Comparison of ENCODE assay signal across 17 mouse cellular contexts in genomic region chr5:102899680-102900215, GRCm38 (mm10).
A peak's percentile ranks its signal among the peaks of the same experiment; 100 is the strongest.
DNase-seq lines count a peak whose midpoint lies in the region; ATAC-seq and TF ChIP-seq lines count a peak whose summit lies in the region.
"Had no signal": no experiment of that assay in that cellular context is flagged by ENCODE, and none has a peak within 500 bp of the region (broad histone marks: within the 10 kb centered on the region; RNA-seq: fewer than 3 reads in every experiment).

No protein-coding gene starts in this region.

- TF ChIP-seq CTCF in gastrocnemius, adult 2 months (IDR thresholded peaks at IDR 0.05), result no peak

- no peaks in the 10 kb centered on the region for H3K9me3 ChIP-seq in midbrain, embryonic 13.5 days
- no peaks in the 10 kb centered on the region for H3K9me3 ChIP-seq in midbrain, embryonic 15.5 days
- H3K9me3 ChIP-seq in midbrain, embryonic 16.5 days (replicated peaks; ENCODE audit: control insufficient read depth, low read length, poor library complexity, severe bottlenecking), result no peaks in the 10 kb centered on the region
- no peaks in the 10 kb centered on the region for H3K9me3 ChIP-seq in forebrain, embryonic 12.5 days
- H3K9me3 ChIP-seq: embryonic facial prominence, embryonic 10.5 days; heart, embryonic 10.5 days; hindbrain, embryonic 12.5 days; intestine, embryonic 15.5 days had no signal

- no peak overlapping the region for H3K9ac ChIP-seq in midbrain, embryonic 13.5 days (replicated peaks)
- no peak overlapping the region for H3K9ac ChIP-seq in midbrain, embryonic 15.5 days
- H3K9ac ChIP-seq in midbrain, embryonic 16.5 days (ENCODE audit: low read depth, low read length), result no peak overlapping the region
- H3K9ac ChIP-seq in forebrain, embryonic 12.5 days, result no peak overlapping the region
- H3K9ac ChIP-seq: hindbrain, embryonic 12.5 days; intestine, embryonic 15.5 days had no signal

- H3K4me3 ChIP-seq in gastrocnemius, adult 2 months, result no peak overlapping the region
- H3K4me3 ChIP-seq in midbrain, embryonic 13.5 days (replicated peaks), result no peak overlapping the region
- no peak overlapping the region for H3K4me3 ChIP-seq in midbrain, embryonic 15.5 days
- no peak overlapping the region for H3K4me3 ChIP-seq in midbrain, embryonic 16.5 days (ENCODE audit: low read depth, low read length)
- no peak overlapping the region for H3K4me3 ChIP-seq in forebrain, embryonic 12.5 days (replicated peaks)
- H3K4me3 ChIP-seq: embryonic facial prominence, embryonic 10.5 days; heart, embryonic 10.5 days; hindbrain, embryonic 12.5 days; intestine, embryonic 15.5 days had no signal

- intact Hi-C loops in gastrocnemius, adult 2 months (cut with DNase I), result no loop called here
- intact Hi-C loops in gastrocnemius, postnatal 36 days (cut with DNase I), result no loop called here

- ATAC-seq in midbrain, embryonic 13.5 days, result peak; percentile 55; the same call in 1 of the 2 replicates
- no peak for ATAC-seq in midbrain, embryonic 15.5 days (replicated peaks)
- peak; percentile 28; the same call in 1 of the 2 replicates for ATAC-seq in midbrain, embryonic 16.5 days
- ATAC-seq in forebrain, embryonic 12.5 days (ENCODE audit: low FRiP score), result no peak
- ATAC-seq: forebrain, embryonic 14.5 days; intestine, embryonic 15.5 days had no signal

- peaks cover 10% of the 10 kb centered on the region; the same call in 1 of the 2 replicates for H3K4me1 ChIP-seq in midbrain, embryonic 13.5 days (replicated peaks)
- no peaks in the 10 kb centered on the region for H3K4me1 ChIP-seq in midbrain, embryonic 15.5 days
- no peaks in the 10 kb centered on the region for H3K4me1 ChIP-seq in midbrain, embryonic 16.5 days (ENCODE audit: control insufficient read depth, insufficient read depth, low read length)
- no peaks in the 10 kb centered on the region for H3K4me1 ChIP-seq in forebrain, embryonic 12.5 days
- H3K4me1 ChIP-seq: embryonic facial prominence, embryonic 10.5 days; heart, embryonic 10.5 days; hindbrain, embryonic 12.5 days; intestine, embryonic 15.5 days had no signal

- no peaks in the 10 kb centered on the region for H3K36me3 ChIP-seq in midbrain, embryonic 13.5 days
- no peaks in the 10 kb centered on the region for H3K36me3 ChIP-seq in midbrain, embryonic 15.5 days (replicated peaks)
- H3K36me3 ChIP-seq in midbrain, embryonic 16.5 days (ENCODE audit: control insufficient read depth, insufficient read depth, low read length), result no peaks in the 10 kb centered on the region
- no peaks in the 10 kb centered on the region for H3K36me3 ChIP-seq in forebrain, embryonic 12.5 days (replicated peaks)
- H3K36me3 ChIP-seq: embryonic facial prominence, embryonic 10.5 days; heart, embryonic 10.5 days; hindbrain, embryonic 12.5 days; intestine, embryonic 15.5 days had no signal

- 0 out of 2 replicates have a peak overlapping the region, but pooled peaks have one; percentile 20 for H3K27ac ChIP-seq in gastrocnemius, adult 2 months
- peak overlapping the region; percentile 39; the same call in 1 of the 2 replicates for H3K27ac ChIP-seq in midbrain, embryonic 13.5 days
- no peak overlapping the region for H3K27ac ChIP-seq in midbrain, embryonic 15.5 days
- no peak overlapping the region for H3K27ac ChIP-seq in midbrain, embryonic 16.5 days (ENCODE audit: low read length)
- H3K27ac ChIP-seq in forebrain, embryonic 12.5 days, result no peak overlapping the region
- H3K27ac ChIP-seq: embryonic facial prominence, embryonic 10.5 days; heart, embryonic 10.5 days; hindbrain, embryonic 12.5 days; intestine, embryonic 15.5 days had no signal

- no peak for DNase-seq in gastrocnemius, adult 2 months
- DNase-seq in gastrocnemius, postnatal 36 days, result no peak
- peak; percentile 27 for DNase-seq in adrenal gland, postnatal 14 days
- no peak for DNase-seq in cerebellum, adult 9-10 months
- DNase-seq: cerebellum, adult 11-12 months; cerebellum, adult 9-11 months; heart, adult 18-20 months; heart, postnatal 4 days had no signal

- no peaks in the 10 kb centered on the region for H3K27me3 ChIP-seq in midbrain, embryonic 13.5 days
- H3K27me3 ChIP-seq in midbrain, embryonic 15.5 days (replicated peaks), result no peaks in the 10 kb centered on the region
- H3K27me3 ChIP-seq in midbrain, embryonic 16.5 days (ENCODE audit: control insufficient read depth, insufficient read depth, low read depth, low read length), result no peaks in the 10 kb centered on the region
- H3K27me3 ChIP-seq in forebrain, embryonic 12.5 days, result no peaks in the 10 kb centered on the region
- H3K27me3 ChIP-seq: hindbrain, embryonic 12.5 days; intestine, embryonic 15.5 days had no signal

- WGBS in midbrain, embryonic 13.5 days, result 42% methylated on average over 6 of the region's 6 CpGs
- 41% methylated on average over 6 of the region's 6 CpGs for WGBS in midbrain, embryonic 15.5 days
- WGBS in midbrain, embryonic 16.5 days, result 42% methylated on average over 6 of the region's 6 CpGs
- WGBS in forebrain, embryonic 12.5 days, result 87% methylated on average over 6 of the region's 6 CpGs

- H3K4me2 ChIP-seq in midbrain, embryonic 13.5 days (replicated peaks), result no peak overlapping the region
- H3K4me2 ChIP-seq in midbrain, embryonic 15.5 days, result no peak overlapping the region
- no peak overlapping the region for H3K4me2 ChIP-seq in midbrain, embryonic 16.5 days (ENCODE audit: low read length)
- no peak overlapping the region for H3K4me2 ChIP-seq in forebrain, embryonic 12.5 days
- H3K4me2 ChIP-seq: hindbrain, embryonic 12.5 days; intestine, embryonic 15.5 days had no signal

Comparison
In these comparisons a context has a peak if more than half of its experiments do, and no peak if none do; other contexts are left out.
1. H3K27ac ChIP-seq: peak in gastrocnemius, adult 2 months (single experiment) and midbrain, embryonic 13.5 days (single experiment); none in midbrain, embryonic 15.5 days (single experiment), midbrain, embryonic 16.5 days (single experiment) and forebrain, embryonic 12.5 days (single experiment).
2. ATAC-seq: peak in midbrain, embryonic 13.5 days (single experiment) and midbrain, embryonic 16.5 days (single experiment); none in midbrain, embryonic 15.5 days (single experiment) and forebrain, embryonic 12.5 days (single experiment).